Mouse (Mus musculus): Measurements from ENCODE around the gene Trappc4.
A peak's percentile ranks its signal among the peaks of the same experiment; 100 is the strongest.
"Not testable (repeated sequence)": the region's sequence is repeated elsewhere in the genome, so short reads cannot be mapped to it uniquely, and the experiment has no call there.

Trappc4 gene

GRCm38 (mm10) chr9:44406906-44407751, at the start of gene Trappc4, which contains the start of gene Rps25:
TSS of gene Trappc4 (minus strand) at chr9:44407600.
TSS of gene Rps25 (plus strand) at chr9:44407139.
- peak; percentile 95 for DNase-seq

GRCm38 (mm10) chr9:44454891-44455220, 47.5 kb upstream of the Trappc4 start, which contains the start of gene Upk2:
TSS of gene Upk2 (minus strand) at chr9:44454976.
- no peak for DNase-seq

- DNase-seq = peak; percentile 87
These were observed 46.9 kb upstream of the Trappc4 start for GRCm38 (mm10) chr9:44454132-44454890.

- no peak for DNase-seq
These were observed 43.0 kb upstream of the Trappc4 start for GRCm38 (mm10) chr9:44450387-44450786.

GRCm38 (mm10) chr9:44444402-44445025, 37.1 kb upstream of the Trappc4 start:
- DNase-seq = not testable (repeated sequence)

GRCm38 (mm10) chr9:44440961-44441360, 33.6 kb upstream of the Trappc4 start, which contains the start of gene Foxr1:
TSS of gene Foxr1 (minus strand) at chr9:44441136.
- DNase-seq = no peak

GRCm38 (mm10) chr9:44435747-44436146, 28.3 kb upstream of the Trappc4 start:
- DNase-seq = no peak

GRCm38 (mm10) chr9:44432577-44433185, 25.3 kb upstream of the Trappc4 start:
- DNase-seq = no peak

GRCm38 (mm10) chr9:44423576-44423975, 16.2 kb upstream of the Trappc4 start:
- no peak for DNase-seq

- DNase-seq = no peak
These were observed 13.0 kb upstream of the Trappc4 start for GRCm38 (mm10) chr9:44420280-44420898.

- DNase-seq = not testable (repeated sequence)
These were observed 12.3 kb upstream of the Trappc4 start for GRCm38 (mm10) chr9:44419730-44420129.

GRCm38 (mm10) chr9:44418519-44419385, 11.4 kb upstream of the Trappc4 start, which contains the start of gene Ccdc84:
TSS of gene Ccdc84 (minus strand) at chr9:44418569.
- no peak for DNase-seq

GRCm38 (mm10) chr9:44417892-44418363, 10.5 kb upstream of the Trappc4 start:
- DNase-seq = peak; percentile 97

GRCm38 (mm10) chr9:44417156-44417891, 9.9 kb upstream of the Trappc4 start:
- no peak for DNase-seq

GRCm38 (mm10) chr9:44412781-44413180, 5.4 kb upstream of the Trappc4 start:
- DNase-seq = no peak

GRCm38 (mm10) chr9:44412306-44412705, 4.9 kb upstream of the Trappc4 start:
- no peak for DNase-seq

- no peak for DNase-seq
These were observed 4.3 kb upstream of the Trappc4 start for GRCm38 (mm10) chr9:44411601-44412130.

GRCm38 (mm10) chr9:44410647-44411336, 3.4 kb upstream of the Trappc4 start:
- DNase-seq = no peak

GRCm38 (mm10) chr9:44408693-44409092, 1.3 kb upstream of the Trappc4 start:
- not testable (repeated sequence) for DNase-seq

- DNase-seq = no peak
These were observed 325 bp upstream of the Trappc4 start for GRCm38 (mm10) chr9:44407752-44408097.
